Mouse (Mus musculus) liver, postnatal 0 days (tissue): ENCODE measurements around the gene Stat1.

ENCODE experiments used
- CTCF ChIP-seq: sonication (generic); IDR thresholded peaks from 2 replicates; pipeline ENCODE4 v1.5.1; 2016; ENCODE audit warnings: antibody characterized with exemption, low read depth
- EP300 ChIP-seq: IDR thresholded peaks from 2 replicates; pipeline ENCODE4 v1.6.1; 2016; ENCODE audit warnings: antibody characterized with exemption, low read depth, mild to moderate bottlenecking

GRCm38 (mm10) chr1:52166652-52167220 is 47.5 kb downstream of the Stat1 start:
- TF ChIP-seq CTCF (no peak), EP300 (no peak)
